Mouse (Mus musculus): Measurements from ENCODE around the gene Nlgn2. TPM values are rescaled to one million over a fixed set of nuclear protein-coding genes. Genes with fewer than 3 reads are reported as not detected.
A peak's percentile ranks its signal among the peaks of the same experiment; 100 is the strongest.
"Not testable (repeated sequence)": the region's sequence is repeated elsewhere in the genome, so short reads cannot be mapped to it uniquely, and the experiment has no call there.

Gene Nlgn2
- polyA plus RNA-seq, 1 experiment: 5.1 TPM

DNA sequence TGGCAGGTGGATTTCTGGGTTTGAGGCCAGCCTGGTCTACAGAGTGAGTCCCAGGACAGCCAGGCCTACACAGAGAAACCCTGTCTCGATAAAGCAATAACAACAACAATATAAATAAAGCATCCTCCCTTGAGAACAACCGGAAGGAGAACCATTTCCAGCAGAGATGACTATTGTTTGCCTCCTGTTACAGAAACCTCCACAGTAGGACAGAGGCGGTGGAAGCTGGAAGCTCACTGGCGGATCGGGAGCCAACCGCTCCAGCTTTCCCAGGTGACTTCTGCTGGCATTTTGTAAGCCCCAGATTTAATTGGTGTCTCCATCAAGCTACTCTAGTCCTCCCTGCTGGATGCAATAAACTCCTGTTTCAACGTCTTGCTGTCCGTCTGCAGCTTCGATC, 28.0 kb upstream of the Nlgn2 start:
- 75% methylated on average over 9 of the region's 9 CpGs for WGBS
- DNase-seq (ENCODE audit: low read depth, low spot score): no peak

DNA sequence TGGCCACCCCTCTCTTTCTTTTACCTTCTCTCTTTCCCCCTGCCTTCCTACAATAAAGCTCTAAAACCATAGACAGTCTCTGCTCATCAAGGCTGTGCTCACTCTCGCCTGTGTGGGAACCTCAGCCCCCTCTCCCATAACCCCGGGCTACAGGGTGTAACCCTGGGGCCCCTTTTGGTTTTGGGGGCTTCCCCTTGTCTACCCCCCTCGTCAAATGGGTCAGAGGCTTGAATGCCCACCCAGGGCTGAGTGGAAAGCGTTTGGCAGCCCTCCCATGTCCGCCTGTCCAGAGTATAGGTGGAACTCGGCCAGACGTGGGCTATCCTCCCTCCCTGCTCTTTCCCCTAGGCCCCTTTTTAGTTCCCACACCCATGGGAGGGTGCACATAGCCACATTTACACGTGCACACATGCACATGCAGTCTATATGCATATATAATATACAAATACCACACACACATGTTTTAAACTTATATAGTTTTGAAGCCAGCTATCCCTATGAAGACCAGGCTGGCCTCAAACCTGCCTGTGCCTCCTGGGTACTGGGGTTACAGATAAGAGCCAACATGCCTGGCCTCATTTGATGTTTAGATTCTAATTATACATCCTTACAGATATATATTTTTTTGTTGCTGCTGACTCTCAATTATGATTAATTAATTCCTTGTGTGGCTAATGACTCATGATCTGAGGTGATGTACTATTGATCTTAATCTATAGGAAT, 26.7 kb upstream of the Nlgn2 start:
- no peak for DNase-seq (ENCODE audit: low read depth, low spot score)
- WGBS: 48% methylated on average over 8 of the region's 8 CpGs

DNA sequence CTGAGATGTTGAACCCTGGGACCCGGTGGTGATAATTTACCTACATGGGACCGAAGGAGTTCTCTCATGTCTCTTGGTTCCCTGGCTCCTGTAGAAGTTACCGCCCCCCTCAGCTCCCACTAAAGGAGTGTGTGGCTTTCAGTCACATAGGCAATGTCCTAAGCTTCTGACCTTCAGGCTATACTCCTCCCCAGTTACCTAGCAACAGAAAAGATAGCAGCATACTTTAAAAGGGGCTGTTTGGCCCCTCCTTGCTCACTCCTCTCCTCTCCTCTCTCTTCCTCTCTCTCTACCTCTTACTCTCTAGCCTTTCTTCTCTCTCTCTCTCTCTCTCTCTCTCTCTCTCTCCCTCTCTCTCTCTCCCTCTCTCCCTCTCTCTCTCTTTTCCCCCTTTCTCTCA, 26.1 kb upstream of the Nlgn2 start:
- WGBS: 75% methylated on average over 3 of the region's 3 CpGs
- DNase-seq (ENCODE audit: low read depth, low spot score): not testable (repeated sequence)

DNA sequence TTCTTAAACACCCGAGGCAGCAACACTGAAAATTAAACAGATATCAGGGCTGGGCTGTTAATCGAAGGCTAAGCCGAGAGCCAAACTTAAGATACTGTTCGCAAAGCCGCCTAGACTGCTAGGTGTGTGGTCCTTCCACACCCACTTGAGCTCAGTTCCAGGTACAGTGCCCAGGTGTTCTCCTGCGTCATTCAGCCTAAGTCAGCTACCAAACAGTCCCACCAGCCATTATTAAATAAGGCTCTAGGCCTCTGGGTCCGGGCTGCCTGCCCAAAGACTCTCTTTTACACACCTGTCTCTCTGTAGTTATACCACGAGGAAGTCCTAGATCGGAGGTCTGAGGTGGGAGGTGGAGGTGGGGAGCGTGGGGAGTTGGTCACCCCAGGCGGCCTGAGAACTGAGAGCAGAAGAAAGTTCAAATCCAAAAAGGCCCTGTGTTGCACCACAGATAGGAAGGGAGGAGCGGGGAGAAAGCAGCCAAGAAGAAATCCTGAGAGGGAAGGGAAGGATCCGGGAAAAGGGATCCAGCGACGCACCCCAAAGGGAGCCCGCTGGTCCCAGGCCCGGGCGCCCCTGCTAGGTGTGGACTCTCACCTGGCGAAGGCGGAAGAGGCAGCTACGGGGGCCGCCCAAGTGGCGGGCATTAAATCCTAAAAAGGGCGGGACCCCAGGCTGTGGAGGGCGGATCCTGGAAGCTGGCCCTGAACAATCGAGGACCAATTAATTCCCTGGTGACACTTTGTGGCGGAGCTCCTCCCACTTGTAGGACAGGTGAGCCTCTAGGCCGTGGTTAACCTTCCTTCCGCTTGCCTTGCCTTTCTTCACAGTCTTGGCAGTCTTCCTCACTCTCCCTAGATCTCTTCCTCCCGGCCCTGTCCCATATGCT, 20.8 kb upstream of the Nlgn2 start, which contains the start of gene Tnk1:
Tnk1 (minus strand) TSS at position 618 of the 886 bp plus-strand sequence.
- WGBS: 20% methylated on average over 30 of the region's 30 CpGs
- DNase-seq (ENCODE audit: low read depth, low spot score): peak; percentile 87

DNA sequence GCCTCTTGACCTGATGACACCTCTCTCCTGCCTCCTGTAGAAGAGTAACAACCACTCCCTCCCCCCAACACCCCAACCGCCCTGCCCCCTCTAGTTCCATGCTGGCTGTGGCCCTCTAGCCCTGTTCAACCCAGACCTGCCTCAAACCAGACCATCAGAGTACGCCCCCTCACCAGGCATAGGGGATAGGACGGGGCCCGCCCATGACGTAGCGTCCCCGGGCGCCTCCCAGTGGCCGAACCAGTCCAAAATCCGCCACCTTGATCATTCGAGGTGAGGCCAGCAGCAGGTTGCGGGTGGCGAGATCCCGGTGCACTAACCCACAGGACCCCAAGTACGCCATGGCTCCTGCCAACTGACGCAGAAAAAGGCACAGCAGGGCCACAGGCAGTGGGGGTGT, 17.8 kb upstream of the Nlgn2 start:
- 67% methylated on average over 16 of the region's 16 CpGs for WGBS

GRCm38 (mm10) chr11:69854680-69855079, 17.1 kb upstream of the Nlgn2 start:
- WGBS: 74% methylated on average over 10 of the region's 10 CpGs
- no peak for DNase-seq (ENCODE audit: low read depth, low spot score)

More for the DNA sequence above, 17.8 kb upstream of the Nlgn2 start:
- DNase-seq (ENCODE audit: low read depth, low spot score): no peak

- 63% methylated on average over 7 of the region's 7 CpGs for WGBS
- DNase-seq (ENCODE audit: low read depth, low spot score): no peak
Observed at GRCm38 (mm10) chr11:69853994-69854393, 16.4 kb upstream of the Nlgn2 start.

DNA sequence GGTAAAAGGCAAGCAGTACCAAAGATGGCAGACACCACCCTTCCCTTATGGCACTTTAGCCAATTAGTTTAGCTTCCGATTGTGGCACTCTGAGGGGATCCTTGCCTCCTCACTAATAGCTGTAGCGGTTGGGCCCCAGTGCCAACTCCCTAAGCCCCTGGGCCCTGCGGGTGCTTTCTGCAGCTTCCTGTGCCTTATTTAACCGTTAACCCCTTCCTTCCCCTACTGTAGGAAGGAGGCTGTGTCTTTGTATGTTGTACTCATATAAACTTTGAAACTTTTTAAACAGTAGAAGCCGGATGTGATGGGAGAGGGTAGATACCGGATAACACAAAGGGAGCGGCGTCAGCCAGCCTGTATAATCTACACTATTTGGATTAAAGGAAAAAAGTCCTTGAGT, 13.2 kb upstream of the Nlgn2 start:
- no peak for DNase-seq (ENCODE audit: low read depth, low spot score)
- WGBS: 71% methylated on average over 8 of the region's 8 CpGs

DNA sequence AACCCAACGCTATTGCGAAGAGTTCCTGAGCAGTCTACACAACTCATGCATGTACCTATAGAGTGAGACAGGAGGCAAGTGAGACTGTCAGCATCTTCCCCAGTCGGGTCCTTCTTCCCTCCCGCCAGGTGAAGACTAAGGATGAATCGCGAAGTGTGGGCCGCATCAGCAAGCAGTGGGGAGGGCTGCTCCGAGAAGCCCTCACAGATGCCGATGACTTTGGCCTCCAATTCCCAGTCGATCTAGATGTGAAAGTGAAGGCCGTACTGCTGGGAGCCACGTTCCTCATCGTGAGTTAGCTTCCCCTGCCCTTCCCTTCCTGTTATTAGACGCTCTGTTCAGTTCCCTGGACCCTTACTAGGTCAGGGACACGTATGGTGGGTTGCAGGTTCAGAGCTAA, 12.3 kb upstream of the Nlgn2 start:
- 87% methylated on average over 15 of the region's 15 CpGs for WGBS
- DNase-seq (ENCODE audit: low read depth, low spot score): no peak

- 70% methylated on average over 9 of the region's 9 CpGs for WGBS
- DNase-seq (ENCODE audit: low read depth, low spot score): no peak
Observed at GRCm38 (mm10) chr11:69849128-69849527, 11.5 kb upstream of the Nlgn2 start.

DNA sequence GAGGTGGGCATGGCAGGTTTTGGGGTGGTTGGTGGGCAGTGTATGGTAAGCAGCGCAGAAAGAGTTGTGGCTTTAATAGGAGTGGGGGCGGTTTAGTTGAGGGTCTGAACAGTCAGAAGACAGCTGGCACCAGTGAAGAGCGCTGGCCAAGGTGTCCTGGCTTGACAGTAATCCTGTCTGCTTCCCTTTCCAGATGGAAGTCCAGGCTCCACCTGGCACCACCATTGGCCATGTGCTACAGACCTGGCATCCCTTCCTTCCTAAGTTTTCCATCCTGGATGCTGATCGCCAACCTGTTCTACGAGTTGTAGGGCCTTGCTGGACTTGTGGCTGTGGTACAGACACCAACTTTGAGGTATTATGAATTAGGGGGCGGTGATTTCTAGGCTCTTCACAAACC, 10.4 kb upstream of the Nlgn2 start:
- no peak for DNase-seq (ENCODE audit: low read depth, low spot score)
- 91% methylated on average over 6 of the region's 6 CpGs for WGBS

DNA sequence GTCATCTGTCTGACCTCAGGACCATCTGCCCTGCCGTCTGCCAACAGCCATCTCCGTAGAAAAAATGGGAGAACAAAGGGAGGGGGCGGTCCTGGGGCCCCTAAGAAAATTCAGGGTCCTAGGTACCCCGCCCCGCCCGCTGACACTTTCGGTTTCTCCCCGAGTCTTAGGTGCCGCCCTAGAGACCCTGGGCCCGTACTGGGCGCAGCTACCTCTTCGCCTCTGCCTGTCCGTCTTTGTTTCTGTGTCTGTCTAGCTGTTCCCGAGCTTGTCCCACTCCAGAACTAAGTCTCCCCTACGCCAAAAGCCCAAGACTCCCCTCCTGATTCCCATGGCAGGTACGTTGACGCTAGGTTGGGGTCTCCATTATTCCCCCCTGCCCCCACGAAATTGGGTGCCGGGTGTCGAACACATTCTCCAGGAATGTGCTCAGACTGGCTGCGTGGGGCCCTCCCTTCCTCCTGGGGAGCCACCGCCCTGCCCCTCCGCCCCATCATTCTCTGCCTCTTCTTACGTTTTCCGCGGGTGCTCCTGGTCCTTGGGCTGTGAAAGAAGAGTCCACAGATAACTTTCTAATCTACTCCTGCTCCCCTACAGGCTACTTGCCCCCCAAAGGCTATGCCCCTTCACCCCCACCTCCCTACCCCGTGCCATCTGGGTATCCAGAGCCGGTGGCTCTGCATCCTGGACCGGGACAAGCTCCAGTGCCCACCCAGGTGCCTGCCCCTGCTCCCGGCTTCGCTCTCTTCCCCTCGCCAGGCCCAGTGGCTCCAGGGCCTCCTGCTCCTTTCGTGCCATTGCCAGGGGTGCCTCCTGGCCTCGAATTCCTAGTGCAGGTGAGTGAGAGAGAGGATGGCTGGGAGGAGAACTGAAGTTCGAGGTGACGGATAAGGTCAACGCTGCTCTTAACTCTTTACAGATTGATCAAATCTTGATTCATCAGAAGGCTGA, 9.4 kb upstream of the Nlgn2 start:
- WGBS: 8% methylated on average over 37 of the region's 37 CpGs
- no peak for DNase-seq (ENCODE audit: low read depth, low spot score)

- WGBS: under 1% methylated on average over 38 of the region's 38 CpGs
- DNase-seq (ENCODE audit: low read depth, low spot score): peak; percentile 86
Observed at GRCm38 (mm10) chr11:69846198-69846680, 8.7 kb upstream of the Nlgn2 start, which contains the start of gene Plscr3. Gene Plscr3, plus strand, starts transcription at chr11:69846376.

DNA sequence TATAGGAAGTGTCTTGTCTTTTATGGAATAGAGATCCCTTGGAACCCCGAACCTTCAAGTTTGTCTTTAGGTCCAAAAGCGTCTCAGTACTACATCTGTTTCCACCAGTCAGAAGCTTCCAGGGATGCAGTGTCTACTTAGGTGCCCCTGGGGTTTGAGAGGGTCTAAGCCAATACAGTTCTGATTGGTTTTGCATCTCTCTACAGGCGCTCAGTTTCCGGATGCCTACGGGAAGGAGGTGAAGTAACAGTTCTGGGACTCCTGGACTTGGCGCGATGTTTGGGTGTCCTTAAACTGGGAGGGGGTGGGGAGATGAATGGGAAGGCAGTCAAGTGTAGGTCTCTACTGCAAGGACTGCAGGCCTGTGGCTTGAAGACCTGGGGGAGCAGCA, 1.1 kb upstream of the Nlgn2 start:
- under 1% methylated on average over 7 of the region's 7 CpGs for WGBS
- DNase-seq (ENCODE audit: low read depth, low spot score): no peak

DNA sequence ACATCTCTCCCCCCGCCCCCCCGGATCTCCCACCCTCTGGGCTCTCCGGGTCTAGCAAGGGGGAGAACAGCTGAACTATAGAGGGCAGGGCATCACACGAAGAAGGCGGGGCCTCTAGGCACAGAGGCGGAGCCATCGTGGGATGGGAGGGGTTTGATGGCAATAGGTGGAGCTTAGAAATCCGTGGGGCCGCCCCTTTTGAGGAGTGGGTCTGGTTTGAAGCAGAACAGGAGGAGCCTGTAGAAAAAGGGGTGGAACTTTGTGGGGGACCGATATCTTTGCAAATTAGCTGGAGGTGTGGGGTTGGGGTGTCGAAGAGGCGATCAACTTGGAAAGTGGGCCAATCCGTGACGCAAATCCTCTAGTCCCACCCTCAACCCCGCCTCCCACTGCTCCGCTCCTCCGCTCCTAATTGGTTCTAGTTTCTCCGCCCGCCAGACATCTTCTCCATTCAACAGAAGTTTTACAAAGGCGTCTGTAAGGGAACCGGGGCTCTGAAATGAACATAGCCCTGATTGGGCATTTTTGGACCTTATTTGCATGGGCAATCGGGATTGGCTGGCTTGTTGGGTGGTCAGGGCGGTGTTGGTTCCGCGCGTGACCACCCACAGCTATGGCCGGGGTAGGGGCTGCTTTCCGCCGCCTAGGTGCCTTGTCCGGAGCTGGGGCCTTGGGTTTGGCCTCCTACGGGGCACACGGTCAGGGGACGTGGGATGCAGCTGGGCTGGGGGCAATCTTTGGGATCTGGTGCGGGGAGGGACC, 549 bp upstream of the Nlgn2 start, which contains the start of gene Tmem256:
Tmem256 (plus strand) TSS at position 563 of the 762 bp plus-strand sequence.
- under 1% methylated on average over 34 of the region's 34 CpGs for WGBS
- peak; percentile 91 for DNase-seq (ENCODE audit: low read depth, low spot score)

- no peak for DNase-seq (ENCODE audit: low read depth, low spot score)
- 5% methylated on average over 50 of the region's 52 CpGs for WGBS
Observed at GRCm38 (mm10) chr11:69836703-69837576, 644 bp downstream of the Nlgn2 start.

- WGBS: 22% methylated on average over 4 of the region's 4 CpGs
- no peak for DNase-seq (ENCODE audit: low read depth, low spot score)
Observed at GRCm38 (mm10) chr11:69835966-69836335, 1.6 kb downstream of the Nlgn2 start.
